Mouse (Mus musculus) heart, embryonic 10.5 days (tissue): ENCODE measurements around the gene Cdh18. TPM values are rescaled to one million over a fixed set of nuclear protein-coding genes. Genes with fewer than 3 reads are reported as not detected.

Source experiments
- DNase-seq: peaks from one replicate; pipeline ENCODE4 v3.0.0-alpha.2; 2017; ENCODE audit warnings: low spot score
- H3K27ac ChIP-seq: fragments of 300-500 bp; sonication (generic); 2 replicates; pipeline ENCODE4 v1.5.1; 2016; ENCODE audit warnings: mild to moderate bottlenecking
- H3K27me3 ChIP-seq: fragments of 300-500 bp; sonication (generic); 2 replicates; pipeline ENCODE4 v1.6.1; 2016; ENCODE audit warnings: mild to moderate bottlenecking; ENCODE audit not compliant: poor library complexity, insufficient read depth, severe bottlenecking
- H3K36me3 ChIP-seq: fragments of 300-500 bp; sonication (generic); 2 replicates; pipeline ENCODE4 v1.6.1; 2016; ENCODE audit warnings: mild to moderate bottlenecking, moderate library complexity
- H3K4me1 ChIP-seq: fragments of 300-500 bp; sonication (generic); 2 replicates; pipeline ENCODE4 v1.6.1; 2016; ENCODE audit warnings: mild to moderate bottlenecking
- H3K4me3 ChIP-seq: fragments of 300-500 bp; sonication (generic); 2 replicates; pipeline ENCODE4 v1.5.1; 2016; ENCODE audit warnings: mild to moderate bottlenecking, moderate library complexity
- H3K9me3 ChIP-seq: fragments of 300-500 bp; sonication (generic); 2 replicates; pipeline ENCODE4 v1.6.1; 2016; ENCODE audit warnings: mild to moderate bottlenecking, moderate library complexity
- WGBS: fragments of 180-500 bp; shearing (Covaris S2); methylation state at CpG from one replicate; pipeline ENCODE4 v1.1.7; 2016; 5-methylcytosine and 5-hydroxymethylcytosine counted together
- polyA plus RNA-seq: library from polyadenylated mRNA; unstranded; fragments of >200 nt; fragmentation: Nextera tagmentation; extraction: Ambion mirVana; gene quantifications from 2 replicates; pipeline ENCODE4 v1.2.1, GENCODE M21; 2016

Cdh18 gene
- polyA plus RNA-seq, 1 experiment from 2014 or later = 0.16 TPM

DNA sequence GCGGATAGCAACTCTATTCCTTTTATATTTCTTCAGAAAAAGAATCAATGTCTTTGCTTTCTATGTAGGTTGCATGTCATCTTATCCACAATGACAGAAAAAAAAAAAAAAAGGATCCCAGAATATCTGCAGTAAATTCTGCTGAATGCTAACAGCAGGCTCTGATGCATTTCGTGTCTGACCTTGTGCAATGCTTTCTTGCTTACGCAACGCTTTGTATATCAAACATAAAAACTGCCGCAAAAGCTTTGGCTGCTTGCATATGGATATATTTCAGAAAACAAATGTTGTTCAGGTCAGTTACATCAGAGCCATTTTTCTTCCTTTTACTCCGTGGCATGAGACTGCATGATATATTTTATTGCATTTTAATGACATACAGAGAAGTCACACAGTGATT is 240.9 kb downstream of the Cdh18 start:
- no peak overlapping the region for H3K27ac ChIP-seq
- no peak for DNase-seq
- H3K9me3 ChIP-seq = no peaks in the 10 kb centered on the region
- WGBS = 89% methylated on average over 6 of the region's 6 CpGs
- no peaks in the 10 kb centered on the region for H3K36me3 ChIP-seq
- H3K4me1 ChIP-seq = no peaks in the 10 kb centered on the region
- H3K4me3 ChIP-seq = no peak overlapping the region
- no peaks in the 10 kb centered on the region for H3K27me3 ChIP-seq

DNA sequence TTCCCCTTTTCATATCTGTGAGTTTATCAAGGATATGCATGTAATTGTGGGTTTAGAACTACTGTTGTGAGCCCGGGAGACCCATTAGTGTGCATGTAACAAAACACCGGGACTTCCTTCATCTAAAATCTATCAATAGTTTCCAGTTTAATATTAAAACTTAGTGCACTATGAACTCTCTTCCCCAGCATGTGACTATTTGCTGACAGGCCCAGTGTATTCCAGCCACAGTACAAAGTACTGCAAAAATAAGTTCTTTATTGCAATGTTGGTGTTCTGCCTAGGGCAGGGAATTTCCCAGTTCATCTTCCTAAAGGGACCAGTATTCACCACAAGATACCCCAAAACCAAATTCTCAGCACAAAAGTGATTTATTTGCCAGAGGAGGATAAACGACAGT is 243.0 kb downstream of the Cdh18 start:
- no peak overlapping the region for H3K27ac ChIP-seq
- H3K4me3 ChIP-seq = no peak overlapping the region
- 82% methylated on average over 3 of the region's 3 CpGs for WGBS
- H3K4me1 ChIP-seq = no peaks in the 10 kb centered on the region
- DNase-seq = no peak
- H3K36me3 ChIP-seq = no peaks in the 10 kb centered on the region
- no peaks in the 10 kb centered on the region for H3K9me3 ChIP-seq
- no peaks in the 10 kb centered on the region for H3K27me3 ChIP-seq

DNA sequence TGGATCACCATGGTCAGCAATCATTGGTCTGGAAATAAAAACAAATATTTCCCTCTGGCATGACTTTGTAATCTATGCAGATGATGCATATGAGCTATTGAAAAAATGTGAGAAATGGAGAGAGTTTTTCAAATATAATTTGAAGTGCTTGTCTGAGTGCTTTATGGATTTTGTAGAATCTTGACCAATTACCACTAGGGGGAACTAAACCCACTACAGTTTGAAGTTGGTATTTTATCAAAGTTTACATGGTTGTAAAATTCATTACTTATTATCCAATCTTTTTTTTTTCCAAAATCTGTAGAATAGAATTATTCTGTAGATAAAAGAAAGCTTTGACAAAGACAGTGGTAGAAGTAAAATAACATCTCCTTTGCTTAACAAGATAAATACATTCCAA is 284.3 kb downstream of the Cdh18 start:
- Histone ChIP-seq H3K9me3 (no peaks in the 10 kb centered on the region), H3K36me3 (no peaks in the 10 kb centered on the region), H3K27me3 (no peaks in the 10 kb centered on the region), H3K4me3 (no peak overlapping the region), H3K27ac (no peak overlapping the region), H3K4me1 (no peaks in the 10 kb centered on the region)
- DNase-seq = no peak

DNA sequence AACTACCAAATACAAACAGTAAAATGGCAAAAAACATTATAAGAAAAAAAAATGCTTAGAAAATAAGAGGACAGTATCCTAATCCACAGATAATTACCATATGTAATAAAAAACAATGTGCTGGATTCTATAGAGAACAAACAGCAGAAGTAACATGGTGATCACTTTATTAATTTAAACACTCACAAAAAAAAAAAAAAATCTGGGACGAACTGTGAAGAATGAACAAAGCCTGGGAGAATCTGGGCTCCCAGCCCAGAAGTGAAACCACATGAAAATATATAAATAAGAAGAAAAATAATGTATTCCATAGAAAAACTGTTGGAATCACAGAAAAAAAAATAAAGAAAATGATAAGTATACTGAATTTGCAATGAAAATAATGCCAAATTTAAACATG is 288.4 kb downstream of the Cdh18 start:
- H3K9me3 ChIP-seq = no peaks in the 10 kb centered on the region
- H3K27me3 ChIP-seq = no peaks in the 10 kb centered on the region
- WGBS = 76% methylated on average over 1 of the region's 1 CpGs
- no peak overlapping the region for H3K27ac ChIP-seq
- H3K36me3 ChIP-seq = no peaks in the 10 kb centered on the region
- no peaks in the 10 kb centered on the region for H3K4me1 ChIP-seq
- no peak for DNase-seq
- H3K4me3 ChIP-seq = no peak overlapping the region

DNA sequence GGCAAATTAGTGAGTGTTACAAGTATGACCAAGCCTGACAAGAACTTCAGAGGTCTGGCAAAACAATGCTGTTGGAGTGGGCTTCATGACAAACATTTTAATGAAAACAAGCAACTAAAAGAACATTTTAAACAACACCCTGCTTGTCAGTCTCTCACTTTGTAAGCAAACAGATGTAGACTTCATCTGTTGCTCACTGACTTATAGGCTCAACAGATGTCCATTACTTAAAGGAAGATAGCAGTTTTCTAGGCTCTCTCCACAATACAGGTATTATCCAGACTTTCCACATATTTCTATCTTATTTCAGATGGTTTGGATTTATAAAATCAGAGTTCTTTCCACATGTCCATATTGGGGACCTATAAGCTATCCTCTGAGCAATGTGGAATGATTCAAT is 308.9 kb downstream of the Cdh18 start:
- DNase-seq = no peak
- Histone ChIP-seq H3K9me3 (no peaks in the 10 kb centered on the region), H3K36me3 (no peaks in the 10 kb centered on the region), H3K27me3 (no peaks in the 10 kb centered on the region), H3K4me1 (no peaks in the 10 kb centered on the region), H3K27ac (no peak overlapping the region), H3K4me3 (no peak overlapping the region)

DNA sequence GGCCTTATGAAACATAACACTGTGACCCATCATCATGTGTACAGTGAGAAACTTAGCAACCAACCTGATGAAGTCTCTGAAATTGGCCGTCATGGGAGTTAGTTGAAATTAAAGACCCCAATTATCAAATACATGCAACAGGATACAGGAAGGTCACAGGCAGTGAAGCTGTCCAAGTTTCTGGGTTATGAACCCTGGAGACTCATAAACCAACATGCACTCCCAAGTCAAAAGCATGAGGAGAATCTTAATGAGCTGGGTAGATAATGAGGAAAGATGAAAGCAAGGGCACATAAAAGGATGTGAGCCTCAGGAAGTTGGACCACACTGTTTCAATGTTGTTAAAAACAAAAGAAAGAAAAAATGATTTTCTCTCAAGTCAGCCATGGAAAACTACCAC is 321.9 kb downstream of the Cdh18 start:
- H3K36me3 ChIP-seq = no peaks in the 10 kb centered on the region
- H3K4me1 ChIP-seq = no peaks in the 10 kb centered on the region
- H3K9me3 ChIP-seq = no peaks in the 10 kb centered on the region
- WGBS = 80% methylated on average over 1 of the region's 1 CpGs
- no peak for DNase-seq
- H3K27me3 ChIP-seq = no peaks in the 10 kb centered on the region
- H3K4me3 ChIP-seq = no peak overlapping the region
- H3K27ac ChIP-seq = no peak overlapping the region

DNA sequence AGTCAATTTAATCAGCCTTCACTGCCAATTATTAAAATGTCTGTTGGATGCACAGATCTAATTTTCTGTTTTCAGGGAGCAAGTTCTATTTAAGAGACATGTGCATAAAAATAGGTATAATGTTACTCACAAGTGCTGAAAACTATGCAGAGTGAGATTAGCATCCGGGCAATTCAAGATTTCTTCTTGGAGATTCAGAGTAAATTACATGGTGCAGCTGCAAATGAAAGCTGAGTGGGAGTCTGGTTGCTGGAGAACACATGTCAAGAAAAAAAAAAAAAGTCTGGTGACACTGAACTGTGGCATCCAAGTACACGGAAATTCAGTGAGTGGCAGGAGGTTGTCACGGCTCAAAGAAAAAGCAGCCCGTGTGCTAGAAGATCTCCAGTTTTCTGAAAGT is 348.9 kb downstream of the Cdh18 start:
- no peak overlapping the region for H3K4me3 ChIP-seq
- H3K36me3 ChIP-seq = no peaks in the 10 kb centered on the region
- H3K9me3 ChIP-seq = no peaks in the 10 kb centered on the region
- WGBS = 69% methylated on average over 4 of the region's 4 CpGs
- H3K27me3 ChIP-seq = no peaks in the 10 kb centered on the region
- H3K4me1 ChIP-seq = no peaks in the 10 kb centered on the region
- no peak overlapping the region for H3K27ac ChIP-seq
- DNase-seq = no peak

DNA sequence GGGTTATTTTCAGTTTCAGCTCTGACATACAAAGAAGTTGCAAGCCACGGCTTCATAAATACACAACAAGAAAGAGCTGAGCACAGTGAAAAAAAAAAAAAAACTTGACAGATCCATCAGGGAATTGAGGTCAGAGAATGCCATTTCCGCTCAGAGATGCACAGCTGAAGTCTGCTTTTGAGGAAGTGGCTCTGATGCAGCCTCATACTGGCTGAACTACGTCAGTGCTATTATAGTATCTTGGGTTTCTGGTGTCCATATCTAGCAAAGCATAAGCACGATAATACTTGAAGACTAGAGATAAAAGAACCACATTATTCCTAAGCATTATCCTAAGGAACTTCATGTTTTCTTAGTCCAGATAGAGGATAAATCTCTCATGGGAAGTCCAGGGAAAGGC is 349.4 kb downstream of the Cdh18 start:
- H3K27me3 ChIP-seq = no peaks in the 10 kb centered on the region
- no peaks in the 10 kb centered on the region for H3K36me3 ChIP-seq
- DNase-seq = no peak
- WGBS = 67% methylated on average over 4 of the region's 4 CpGs
- no peaks in the 10 kb centered on the region for H3K9me3 ChIP-seq
- no peak overlapping the region for H3K4me3 ChIP-seq
- no peaks in the 10 kb centered on the region for H3K4me1 ChIP-seq
- no peak overlapping the region for H3K27ac ChIP-seq

DNA sequence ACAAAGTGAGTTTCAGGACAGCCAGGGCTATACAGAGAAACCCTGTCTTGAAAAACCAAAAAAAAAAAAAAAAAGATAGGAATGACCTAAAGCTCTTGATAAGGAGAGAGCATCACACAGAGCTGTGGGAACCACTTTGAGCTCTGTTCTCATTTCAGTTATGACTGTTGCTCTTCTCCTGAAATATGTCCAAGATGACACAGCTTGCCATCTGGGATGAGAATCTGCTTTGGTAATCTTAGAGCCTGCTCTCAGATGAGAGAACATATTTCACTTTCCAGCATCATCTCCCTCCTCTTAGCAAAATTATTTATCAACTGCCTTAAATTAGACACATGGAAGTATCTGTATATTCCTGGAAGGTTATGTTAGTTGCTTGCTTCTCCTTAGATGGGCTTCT is 365.6 kb downstream of the Cdh18 start:
- Histone ChIP-seq H3K27me3 (no peaks in the 10 kb centered on the region), H3K4me1 (no peaks in the 10 kb centered on the region), H3K36me3 (no peaks in the 10 kb centered on the region), H3K27ac (no peak overlapping the region), H3K4me3 (no peak overlapping the region), H3K9me3 (no peaks in the 10 kb centered on the region)
- DNase-seq = no peak

DNA sequence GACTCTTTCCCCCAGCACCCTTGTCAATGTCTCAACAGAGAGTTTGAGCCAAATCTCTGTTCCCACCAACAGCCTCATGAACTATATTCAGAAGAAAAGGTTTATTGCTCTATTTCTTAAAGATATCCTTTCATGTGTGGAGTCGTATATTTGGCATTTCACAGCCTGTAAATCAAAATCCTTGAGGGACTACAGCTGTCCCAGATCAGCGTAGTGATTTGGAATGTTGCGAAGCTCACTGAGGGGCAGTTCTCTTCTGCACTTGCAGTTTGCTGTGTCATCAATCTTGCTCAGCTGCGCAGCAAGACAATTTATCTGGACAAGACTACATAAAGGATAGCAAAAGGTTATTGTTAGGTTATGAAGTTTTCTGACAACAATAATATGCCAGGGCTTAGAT is 385.5 kb downstream of the Cdh18 start:
- Histone ChIP-seq H3K9me3 (no peaks in the 10 kb centered on the region), H3K36me3 (no peaks in the 10 kb centered on the region), H3K4me3 (no peak overlapping the region), H3K4me1 (no peaks in the 10 kb centered on the region), H3K27ac (no peak overlapping the region), H3K27me3 (no peaks in the 10 kb centered on the region)
- WGBS = 75% methylated on average over 4 of the region's 4 CpGs
- DNase-seq = no peak

DNA sequence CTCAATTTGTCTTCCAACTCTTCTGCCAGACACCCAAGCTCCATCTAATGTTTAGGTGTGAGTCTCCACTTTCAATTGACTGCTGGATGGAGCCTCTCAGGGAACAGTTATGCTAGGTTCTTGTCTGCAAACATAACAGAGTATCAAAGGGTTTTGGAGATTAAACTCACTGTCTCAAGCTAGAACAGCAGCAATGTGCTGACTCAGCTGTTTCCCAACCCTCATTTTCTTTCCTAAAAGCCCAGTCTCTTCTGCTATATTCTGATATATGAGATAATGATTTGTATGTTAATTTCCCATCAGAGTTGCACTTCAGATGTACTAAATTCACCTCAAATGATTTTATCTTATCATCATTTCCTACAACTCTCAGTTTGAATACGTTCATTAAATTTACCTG is 398.4 kb downstream of the Cdh18 start:
- WGBS = 73% methylated on average over 1 of the region's 1 CpGs
- no peaks in the 10 kb centered on the region for H3K9me3 ChIP-seq
- no peaks in the 10 kb centered on the region for H3K27me3 ChIP-seq
- H3K4me1 ChIP-seq = no peaks in the 10 kb centered on the region
- H3K27ac ChIP-seq = no peak overlapping the region
- no peak overlapping the region for H3K4me3 ChIP-seq
- no peaks in the 10 kb centered on the region for H3K36me3 ChIP-seq
- no peak for DNase-seq

DNA sequence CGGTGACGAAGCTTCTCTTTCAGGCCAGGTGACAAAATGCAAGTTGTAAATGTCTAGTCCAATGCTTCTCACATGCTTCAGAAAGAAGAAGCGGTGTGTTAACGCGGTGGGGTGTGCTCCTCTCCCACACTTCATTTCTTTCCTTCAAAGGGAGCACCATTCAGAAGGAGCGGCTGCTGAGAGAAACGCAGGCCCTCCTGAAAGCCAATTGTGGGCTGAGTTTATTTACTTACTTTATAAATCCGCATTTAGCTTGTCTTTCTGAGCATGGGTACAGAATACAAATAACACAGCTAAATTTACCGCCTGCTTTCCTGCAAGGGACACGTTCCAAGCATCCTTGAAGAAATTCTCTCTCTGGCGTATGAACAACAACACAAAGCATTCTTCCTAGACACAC is 420.6 kb downstream of the Cdh18 start:
- Histone ChIP-seq H3K27ac (no peak overlapping the region), H3K4me1 (no peaks in the 10 kb centered on the region), H3K27me3 (no peaks in the 10 kb centered on the region), H3K9me3 (no peaks in the 10 kb centered on the region), H3K4me3 (no peak overlapping the region), H3K36me3 (no peaks in the 10 kb centered on the region)
- no peak for DNase-seq
- 82% methylated on average over 11 of the region's 11 CpGs for WGBS

DNA sequence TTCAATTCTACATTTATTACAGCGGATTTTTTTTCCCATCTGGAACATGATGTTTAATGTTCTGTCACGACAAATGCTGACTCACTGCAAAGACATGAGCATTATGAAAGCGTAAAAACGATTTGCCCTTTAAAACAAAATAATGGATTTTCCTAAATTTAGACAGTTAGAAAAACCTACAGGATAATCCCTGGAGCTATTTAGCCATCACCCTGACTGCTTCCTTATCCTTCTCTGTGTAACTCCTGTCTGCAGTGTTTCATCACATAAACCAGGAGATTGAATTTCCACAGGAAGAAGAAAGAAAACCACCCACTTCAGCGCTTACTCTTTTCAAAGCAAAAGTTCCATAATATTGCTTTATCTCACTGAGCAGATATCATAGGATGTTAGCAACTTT is 431.3 kb downstream of the Cdh18 start:
- no peak overlapping the region for H3K27ac ChIP-seq
- no peaks in the 10 kb centered on the region for H3K27me3 ChIP-seq
- no peaks in the 10 kb centered on the region for H3K36me3 ChIP-seq
- DNase-seq = no peak
- H3K4me1 ChIP-seq = no peaks in the 10 kb centered on the region
- H3K4me3 ChIP-seq = no peak overlapping the region
- H3K9me3 ChIP-seq = no peaks in the 10 kb centered on the region
- WGBS = 83% methylated on average over 5 of the region's 5 CpGs

DNA sequence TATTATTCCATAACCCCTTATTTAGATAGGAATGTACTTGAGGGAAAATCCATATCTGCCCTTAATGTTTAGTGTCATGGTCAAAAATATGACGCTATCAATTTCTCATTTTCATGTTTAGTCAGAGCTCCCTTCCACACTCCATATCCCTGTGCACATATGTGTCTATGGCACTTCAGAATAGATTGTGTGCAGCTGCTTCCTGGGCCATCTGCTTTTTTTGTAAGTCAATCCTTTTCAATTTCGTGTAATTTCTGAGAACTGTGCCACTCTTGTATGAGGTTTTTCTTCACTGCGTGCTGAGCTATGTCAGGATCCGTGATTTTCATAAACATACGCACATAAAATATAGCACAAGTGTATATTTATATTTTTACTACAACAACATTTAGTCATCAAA is 435.8 kb downstream of the Cdh18 start:
- no peaks in the 10 kb centered on the region for H3K36me3 ChIP-seq
- no peak for DNase-seq
- 80% methylated on average over 5 of the region's 5 CpGs for WGBS
- no peaks in the 10 kb centered on the region for H3K27me3 ChIP-seq
- H3K4me1 ChIP-seq = no peaks in the 10 kb centered on the region
- no peak overlapping the region for H3K27ac ChIP-seq
- no peaks in the 10 kb centered on the region for H3K9me3 ChIP-seq
- H3K4me3 ChIP-seq = no peak overlapping the region

DNA sequence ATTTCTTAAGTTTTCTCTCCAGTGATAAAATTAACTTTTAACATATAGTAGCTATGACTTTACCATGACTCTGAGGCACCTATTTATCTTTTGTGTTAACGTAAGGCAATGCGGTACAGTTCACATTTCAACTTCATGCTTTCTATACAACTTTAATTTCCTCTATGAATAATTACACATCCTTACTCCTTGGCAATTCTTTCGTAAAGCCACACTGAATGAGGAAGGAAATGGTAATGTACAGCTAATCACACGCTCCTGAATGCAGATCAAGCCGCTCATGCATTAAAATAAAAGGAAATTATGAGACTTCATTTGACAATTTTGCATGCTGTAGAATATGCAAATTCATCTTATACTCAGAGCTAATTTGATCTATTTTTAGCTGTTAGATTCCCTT is 467.9 kb downstream of the Cdh18 start:
- Histone ChIP-seq H3K4me1 (no peaks in the 10 kb centered on the region; the same call in 1 of the 2 replicates), H3K27me3 (no peaks in the 10 kb centered on the region), H3K4me3 (no peak overlapping the region), H3K36me3 (no peaks in the 10 kb centered on the region), H3K9me3 (no peaks in the 10 kb centered on the region), H3K27ac (no peak overlapping the region)
- WGBS = 90% methylated on average over 5 of the region's 5 CpGs
- no peak for DNase-seq
